Mouse (Mus musculus) ZHBTc4 (cell line): Measurements from ENCODE around the gene Hoxa5.

ENCODE experiments used
- DNase-seq: peaks from one replicate; pipeline ENCODE4 v3.0.0-alpha.2; 2011; ENCODE audit warnings: low read depth, low spot score

The Hoxa5 gene

DNA sequence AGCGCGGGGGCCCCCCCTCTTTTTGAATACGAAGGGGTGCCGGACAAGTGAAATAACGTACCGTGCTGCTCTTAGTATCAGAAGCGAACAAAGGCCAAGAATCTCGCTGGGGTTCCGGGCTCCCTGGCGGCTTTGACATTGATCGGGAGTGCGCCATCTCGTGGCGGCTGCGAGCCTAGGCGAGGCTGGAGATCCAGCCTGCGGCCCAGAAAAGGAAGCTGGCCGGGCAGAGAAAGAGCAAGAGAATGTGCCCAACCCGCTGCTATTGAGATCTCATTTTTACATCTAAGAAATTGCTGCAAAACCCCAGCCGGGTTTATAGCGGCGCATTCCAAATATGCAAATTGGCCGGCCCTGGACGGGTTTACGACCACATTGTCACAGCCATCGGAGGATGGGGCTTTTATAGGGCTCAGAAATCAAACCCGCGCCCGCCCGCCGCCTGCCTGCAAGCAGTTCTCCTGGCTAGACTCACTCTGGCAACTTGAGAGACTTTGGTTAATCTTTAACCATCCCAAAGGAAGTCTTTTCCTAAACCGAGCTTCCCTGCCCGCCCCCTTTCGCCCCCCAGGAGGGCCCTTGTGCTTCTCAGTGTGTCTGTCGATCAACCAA, 36.1 kb upstream of the Hoxa5 start, which contains the start of gene Hoxa10:
Gene Hoxa10 (minus strand): TSS at position 466 of the 612 bp plus-strand sequence.
- peak; percentile 93 for DNase-seq

DNA sequence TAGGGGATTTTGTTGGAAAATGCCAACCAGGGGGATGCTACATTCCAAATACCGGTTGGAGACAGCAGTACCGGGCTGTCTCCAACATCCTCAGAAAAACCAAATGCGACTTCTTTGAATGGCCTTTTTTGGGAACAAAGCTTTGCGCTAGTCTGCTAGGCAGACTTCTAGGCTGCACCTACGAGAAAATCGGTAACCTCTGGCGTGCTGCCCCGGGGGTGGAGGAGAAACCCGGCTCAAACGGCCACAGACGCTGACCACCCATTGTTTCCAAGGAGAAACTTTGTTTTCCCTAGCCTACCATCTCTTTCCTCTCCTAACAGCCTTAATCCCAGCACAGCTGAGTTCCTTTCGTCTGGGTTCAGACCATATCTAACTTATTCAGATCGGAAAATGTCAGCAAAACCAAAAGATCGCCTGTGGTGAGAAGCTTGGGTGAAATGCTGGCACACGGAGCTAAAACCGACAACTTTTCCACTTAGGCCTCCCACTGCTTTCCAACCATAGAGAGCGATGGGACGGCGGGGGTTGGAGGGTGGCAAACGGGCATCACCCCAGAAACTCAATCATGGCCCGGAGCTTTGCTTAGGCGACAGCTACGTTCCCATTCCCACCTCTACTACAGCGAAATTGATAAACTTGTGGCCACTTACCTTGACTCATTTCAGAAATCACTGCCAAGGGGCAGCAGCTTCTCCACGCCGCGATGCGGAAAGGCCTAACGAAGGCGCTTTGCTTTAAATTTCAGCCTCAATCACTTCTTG, 35.4 kb upstream of the Hoxa5 start:
- DNase-seq, result no peak

DNA sequence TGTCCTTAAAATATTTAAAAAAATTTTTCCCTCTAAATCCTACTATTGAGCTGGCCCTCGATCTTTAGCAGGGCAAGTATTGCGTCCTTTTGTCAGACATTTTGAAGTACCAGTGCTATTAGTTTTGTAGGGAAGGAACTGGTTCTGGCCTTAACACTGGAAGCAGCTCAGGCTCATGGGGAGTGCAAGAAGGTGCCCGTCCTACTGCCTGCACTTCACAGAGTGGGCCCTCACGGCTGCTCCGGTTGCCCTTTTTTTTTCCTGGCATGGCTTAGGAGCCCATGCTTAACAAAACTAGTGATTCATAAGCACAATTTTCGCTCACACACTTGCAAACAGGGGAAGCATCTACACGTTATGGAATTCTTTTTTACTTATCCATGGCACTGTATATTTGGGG, 34.6 kb upstream of the Hoxa5 start:
- no peak for DNase-seq

DNA sequence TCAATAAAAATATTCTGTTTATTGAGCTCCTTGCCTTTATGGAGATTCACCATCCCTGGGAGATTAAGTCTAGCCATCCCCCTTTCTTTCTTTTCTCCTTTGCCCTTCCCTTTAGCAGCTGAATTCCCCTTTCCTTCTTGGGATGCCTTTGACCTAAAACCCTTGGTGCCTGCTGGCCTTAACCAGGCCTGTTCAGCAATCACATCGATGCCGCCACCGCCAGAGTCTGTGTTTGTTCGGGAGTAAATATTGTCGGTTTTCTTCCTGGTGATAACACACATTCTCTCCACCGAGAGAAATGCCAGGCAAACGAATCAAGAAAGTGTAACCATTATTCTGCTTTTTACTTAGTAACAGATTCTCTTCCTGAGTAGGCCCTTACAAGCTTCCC, 33.8 kb upstream of the Hoxa5 start:
- no peak for DNase-seq

DNA sequence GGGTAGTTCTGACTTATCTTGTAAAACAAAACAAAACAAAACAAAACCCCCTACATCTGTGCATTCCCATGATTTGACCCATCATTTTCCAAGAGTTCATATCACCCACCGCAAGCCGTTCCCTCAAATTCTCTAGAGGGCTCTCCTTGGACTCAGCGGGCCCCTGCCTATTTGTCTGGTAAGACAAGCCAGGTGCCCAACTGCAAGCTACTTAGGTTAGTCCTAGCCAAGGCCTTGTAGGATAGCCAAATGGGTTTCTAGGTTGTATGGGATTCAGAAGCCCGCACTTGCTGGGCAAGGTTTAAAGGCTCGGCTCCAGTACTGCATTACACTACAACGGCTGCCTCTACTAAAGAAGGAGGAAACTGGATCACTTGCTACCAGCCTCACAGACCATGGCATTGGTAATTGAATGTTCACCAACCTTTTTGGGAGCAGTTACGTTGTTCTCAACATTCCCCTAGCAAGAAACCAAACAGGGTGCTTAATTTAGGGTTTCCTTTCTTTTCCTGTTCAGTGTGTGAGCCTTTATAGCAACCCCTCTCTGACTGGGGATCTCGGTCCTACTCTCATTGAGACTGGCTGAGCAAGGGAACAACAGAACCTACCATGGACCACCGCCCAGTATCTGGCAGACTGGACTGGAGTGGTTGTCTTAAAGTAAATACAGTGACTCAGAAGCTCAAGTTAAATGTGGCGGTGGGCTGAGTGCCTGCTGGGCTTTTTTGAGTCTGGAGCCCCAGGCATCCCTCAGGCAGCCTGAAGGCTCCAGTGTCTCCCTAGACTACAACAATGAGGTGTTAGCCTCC, 33.2 kb upstream of the Hoxa5 start:
- DNase-seq, result no peak

DNA sequence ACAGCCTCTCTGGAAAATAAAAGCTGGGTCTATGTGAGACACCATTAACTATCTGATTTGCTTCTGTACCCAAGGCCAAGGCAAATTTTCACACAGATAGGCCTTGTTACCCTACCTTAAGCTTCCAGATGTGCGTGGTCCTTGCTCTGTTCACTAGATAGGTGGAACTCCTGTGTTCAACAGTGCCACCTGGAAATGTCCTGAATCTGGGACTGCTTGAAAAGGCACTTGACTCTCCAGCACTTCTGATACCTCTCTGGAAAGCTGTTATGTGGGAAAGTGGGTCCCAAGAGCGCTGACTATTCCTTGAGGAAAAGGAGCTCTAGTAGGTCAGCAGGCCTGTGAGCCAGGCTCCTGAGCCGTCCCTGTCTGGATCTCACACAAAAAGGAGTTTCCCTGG, 32.4 kb upstream of the Hoxa5 start:
- no peak for DNase-seq

DNA sequence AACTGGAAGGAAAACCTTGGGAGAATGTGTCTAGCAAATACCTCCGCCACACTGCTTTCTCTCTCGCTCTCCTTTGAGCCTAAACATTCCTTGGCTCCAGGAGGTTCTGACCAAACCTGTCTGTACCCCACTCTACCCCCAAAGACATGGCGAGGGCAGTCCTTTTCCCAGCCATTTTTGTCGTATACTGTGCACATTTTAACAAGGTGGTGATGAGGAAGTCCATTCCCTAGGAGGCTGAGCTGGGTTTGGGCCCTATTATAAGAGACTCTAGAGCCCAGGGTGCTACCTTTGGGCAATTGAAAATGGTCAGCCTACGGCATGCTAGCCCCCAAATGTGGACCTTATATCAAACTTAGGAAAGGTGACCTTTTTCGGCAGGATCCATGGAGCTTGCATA, 31.5 kb upstream of the Hoxa5 start:
- no peak for DNase-seq

DNA sequence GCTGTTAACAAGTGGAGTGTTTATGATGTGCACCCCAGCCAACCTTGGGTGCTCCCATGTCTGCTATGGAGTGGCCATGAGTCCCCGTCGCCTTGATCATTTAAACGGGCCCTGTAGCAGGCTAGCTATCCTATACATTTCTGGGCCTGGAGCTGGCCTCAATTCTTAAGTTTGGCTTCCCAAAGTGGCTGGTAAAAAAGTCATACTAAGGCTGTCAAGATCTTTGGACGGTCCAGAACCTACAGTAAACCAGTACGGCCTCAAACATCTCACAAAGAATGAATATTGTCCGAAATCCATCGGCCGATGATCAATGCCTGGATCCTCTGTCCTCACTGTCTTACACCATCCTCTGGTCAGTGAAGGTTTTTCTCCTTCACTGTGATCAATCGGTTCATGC, 30.9 kb upstream of the Hoxa5 start:
- DNase-seq, result peak; percentile 12

DNA sequence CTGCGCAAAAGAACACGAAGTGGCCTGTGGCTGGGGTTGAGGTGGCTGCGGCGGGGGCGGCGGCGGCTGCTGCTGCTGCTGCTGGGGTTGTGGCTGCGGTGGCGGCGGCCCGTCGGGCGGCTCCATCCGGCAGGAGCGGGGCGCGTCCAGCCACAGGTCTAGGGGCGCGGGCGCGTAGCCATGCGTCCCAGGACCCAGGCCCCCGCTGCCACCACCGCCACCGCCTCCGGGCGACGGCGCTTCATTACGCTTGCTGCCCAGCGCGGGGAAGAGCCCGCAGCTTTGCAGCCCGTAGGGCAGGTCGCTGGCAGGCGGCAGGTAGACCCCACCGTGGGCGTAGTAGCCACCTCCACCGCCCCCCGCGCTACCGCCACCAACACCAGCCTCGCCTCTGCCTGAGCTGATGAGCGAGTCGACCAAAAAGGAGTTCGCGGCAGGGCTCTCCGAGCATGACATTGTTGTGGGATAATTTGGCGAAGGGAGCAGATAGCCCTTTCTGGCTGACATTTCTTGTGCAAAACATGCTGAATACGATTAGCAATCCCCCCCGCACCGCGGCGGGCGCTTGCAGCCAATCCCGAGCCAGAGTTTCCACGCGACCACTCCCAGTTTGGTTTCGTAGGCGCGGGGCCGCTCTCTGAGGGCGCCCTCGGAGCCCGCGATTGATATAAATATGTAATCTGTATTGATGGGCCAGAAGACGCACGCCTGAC, 30.2 kb upstream of the Hoxa5 start:
- peak; percentile 46 for DNase-seq

GRCm38 (mm10) chr6:52233546-52234427, 29.4 kb upstream of the Hoxa5 start:
- peak; percentile 66 for DNase-seq

DNA sequence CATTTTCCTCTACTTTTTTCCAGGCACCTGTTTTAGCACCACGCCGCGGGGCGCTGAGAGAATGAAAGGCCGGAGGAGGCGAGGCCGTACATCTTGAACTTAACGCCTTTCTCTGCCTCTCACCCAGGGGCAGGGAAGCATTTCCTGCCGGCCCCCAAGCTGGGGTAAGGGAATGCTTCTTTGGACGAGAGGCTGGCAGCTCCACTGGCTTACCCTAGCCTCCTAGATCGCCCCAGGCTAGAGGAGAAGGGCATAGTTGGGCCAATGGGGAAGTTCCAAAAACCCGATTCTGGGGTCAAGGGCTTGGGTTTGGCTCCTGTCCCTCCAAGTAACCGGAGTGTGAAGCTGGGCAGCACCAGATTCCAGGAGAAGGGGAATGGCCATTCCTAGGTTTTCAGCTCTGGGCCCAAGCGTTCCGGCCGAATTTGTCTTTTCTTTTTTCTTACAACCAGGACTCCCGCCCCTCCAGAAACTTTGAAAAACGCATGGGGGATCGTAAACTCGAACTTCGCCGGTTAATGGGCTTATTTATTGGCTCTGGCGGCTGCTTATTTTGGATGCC, 28.7 kb upstream of the Hoxa5 start:
- peak; percentile 75 for DNase-seq

- DNase-seq, result peak; percentile 64
These were observed 28.2 kb upstream of the Hoxa5 start for GRCm38 (mm10) chr6:52232568-52232965.

GRCm38 (mm10) chr6:52231885-52232567, 27.6 kb upstream of the Hoxa5 start:
- peak; percentile 60 for DNase-seq

DNA sequence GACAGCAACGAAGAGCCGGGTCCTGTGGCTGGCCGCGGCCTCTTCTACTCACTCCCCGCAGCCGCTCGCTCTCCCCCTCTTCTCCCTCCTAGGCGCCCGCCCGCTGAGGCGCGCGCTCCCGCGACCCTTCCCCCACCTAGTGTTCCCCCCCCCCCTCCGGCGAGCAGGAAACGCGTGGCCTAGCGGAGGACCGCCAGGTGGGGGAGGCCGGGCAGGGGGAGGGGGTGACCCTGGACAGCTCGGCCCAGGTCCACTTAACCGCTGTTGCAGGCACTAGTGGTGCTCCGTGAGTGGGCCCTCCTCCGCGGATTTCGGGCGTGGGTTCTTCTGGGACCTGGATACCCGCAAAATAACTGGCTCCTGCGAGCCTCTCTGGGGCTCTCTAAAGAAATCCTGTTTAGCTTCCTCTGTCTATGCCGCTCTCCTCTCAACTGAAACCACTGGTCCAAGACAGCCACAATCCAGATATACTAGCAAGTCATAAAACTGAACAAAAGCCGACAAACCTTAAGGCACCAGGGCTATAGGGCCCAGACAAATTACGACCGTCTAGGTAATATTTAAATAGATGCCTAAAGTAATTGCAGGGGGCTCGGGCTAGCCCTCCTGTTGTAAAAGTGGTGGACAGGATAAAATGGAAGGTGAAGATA, 26.3 kb upstream of the Hoxa5 start, which contains the start of gene Hoxa9:
Gene Hoxa9 (minus strand): TSS at position 574 of the 650 bp plus-strand sequence.
- no peak for DNase-seq

DNA sequence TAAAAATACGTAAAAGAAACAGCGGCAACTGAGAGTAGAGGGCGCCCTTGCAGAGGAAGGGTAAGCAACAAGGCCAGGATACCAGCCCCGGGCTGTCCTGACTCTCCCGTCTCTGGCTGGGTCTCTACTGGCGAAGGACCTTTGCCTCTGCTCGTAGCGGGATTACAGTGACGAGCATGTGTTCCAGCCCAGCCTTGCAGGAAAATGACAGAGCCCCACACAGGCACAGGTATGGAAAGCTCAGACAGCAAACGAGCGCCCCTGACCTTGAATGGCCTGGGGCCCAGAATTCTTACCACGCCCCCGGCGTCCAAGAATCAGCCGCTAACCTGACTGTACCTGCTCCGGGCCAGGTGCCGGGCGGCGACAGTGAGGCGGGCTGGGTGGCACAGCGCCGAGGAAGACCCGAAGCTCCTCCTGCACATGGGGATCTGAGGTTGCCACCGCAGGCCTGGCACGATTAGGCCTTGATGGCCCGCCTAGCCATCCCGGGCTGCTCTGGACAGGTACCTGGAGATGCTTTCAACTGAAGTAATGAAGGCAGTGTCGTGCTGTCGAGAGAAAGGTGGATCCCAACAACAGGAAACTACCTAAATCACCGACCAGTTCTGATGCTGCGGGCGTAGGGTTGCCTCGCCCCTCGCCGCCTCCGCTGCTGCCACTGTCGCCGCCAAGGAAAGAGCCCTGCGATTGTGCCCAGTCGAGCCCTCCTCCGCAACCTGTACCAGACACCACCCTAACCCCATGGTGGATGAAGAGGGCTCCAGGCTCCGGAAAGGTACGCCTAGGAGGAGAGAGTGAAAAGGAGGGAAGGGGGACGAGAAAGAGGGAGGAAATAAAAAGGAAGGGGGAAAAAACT, 25.4 kb upstream of the Hoxa5 start:
- DNase-seq, result peak; percentile 70

- no peak for DNase-seq
These were observed 24.4 kb upstream of the Hoxa5 start for GRCm38 (mm10) chr6:52228475-52229465.
